Mouse (Mus musculus): ENCODE results near the gene Slc17a9.

The Slc17a9 gene

GRCm38 (mm10) chr2:180756786-180757185 is 31.7 kb downstream of the Slc17a9 start:
- POLR2A ChIA-PET = interaction anchor here in 3 of 4 experiments (1.2 to 1.8 kb wide), 5 partner anchors 12 to 78 kb away, joined by 3 to 10 read pairs (median 4); partner anchors contain the start of gene Bhlhe23 (in 1 of the 3)
- CTCF ChIA-PET = interaction anchor here in 3 of 4 experiments (1.0 to 2.1 kb wide), 7 partner anchors 12 to 345 kb away, joined by 3 to 9 read pairs (median 8); no protein-coding TSS in a partner anchor

GRCm38 (mm10) chr2:180758513-180759263 is 33.6 kb downstream of the Slc17a9 start:
- ChIA-PET CTCF (interaction anchor here in 2 of 4 experiments (1.2 to 1.4 kb wide), 2 partner anchors 14 to 20 kb away, joined by 3 to 4 read pairs; no protein-coding TSS in a partner anchor), POLR2A (interaction anchor here in 1 of 4 experiments (0.7 kb wide), 1 partner anchor 57 kb away, joined by 3 read pairs; no protein-coding TSS in a partner anchor)

- CTCF ChIA-PET = interaction anchor here in 1 of 4 experiments (0.8 kb wide), 1 partner anchor 86 kb away, joined by 3 read pairs; no protein-coding TSS in a partner anchor
- POLR2A ChIA-PET = interaction anchor here in 2 of 4 experiments (0.6 kb wide), 2 partner anchors 520 to 818 kb away, joined by 5 read pairs; no protein-coding TSS in a partner anchor
Measured at GRCm38 (mm10) chr2:180764986-180765385, 39.9 kb downstream of the Slc17a9 start.

DNA sequence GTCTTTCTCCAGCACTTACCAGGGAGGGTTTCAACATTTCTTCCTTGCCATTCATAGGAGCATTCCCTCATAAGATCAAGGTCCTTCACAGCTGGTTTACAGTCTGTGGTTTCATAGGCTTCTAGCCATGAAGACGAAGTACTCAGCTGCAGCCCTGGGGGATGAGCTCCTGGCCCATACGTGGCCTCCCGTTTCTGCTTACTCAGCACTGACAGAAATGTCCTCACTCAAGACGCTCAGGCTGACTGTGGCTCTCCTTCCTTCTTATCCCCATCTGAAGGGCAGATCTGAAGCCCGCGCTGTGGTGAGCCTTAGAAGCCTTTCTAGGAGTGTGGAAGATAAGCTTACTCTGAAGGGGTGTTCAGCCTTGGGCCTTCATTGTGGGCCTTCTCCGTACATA is 40.6 kb downstream of the Slc17a9 start:
- ChIA-PET POLR2A (interaction anchor here in 2 of 4 experiments (0.6 to 1.5 kb wide), 2 partner anchors 10 to 818 kb away, joined by 3 to 5 read pairs; no protein-coding TSS in a partner anchor), CTCF (interaction anchor here in 2 of 4 experiments (0.5 to 0.8 kb wide), 3 partner anchors 12 to 87 kb away, joined by 3 to 6 read pairs (median 3); no protein-coding TSS in a partner anchor)

DNA sequence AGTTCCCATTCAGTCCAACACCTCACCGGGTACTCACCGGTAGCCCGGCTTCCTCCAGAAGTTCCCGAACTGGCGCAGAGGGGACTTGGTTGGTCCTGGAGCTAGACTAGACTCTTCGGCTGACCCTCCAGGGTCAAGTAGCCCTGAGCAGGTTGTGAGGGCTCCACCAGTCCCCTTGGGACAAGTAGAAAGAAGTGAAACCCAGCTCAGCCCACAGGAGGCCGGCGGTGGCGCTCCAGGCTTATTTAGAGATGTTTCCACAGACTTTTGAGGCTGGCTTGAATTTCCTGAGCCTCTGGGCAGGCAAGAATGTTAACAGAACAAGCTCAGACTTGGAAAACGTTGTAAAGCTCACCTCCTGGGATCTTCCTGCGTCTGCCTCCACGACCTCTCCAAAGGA is 50.2 kb downstream of the Slc17a9 start:
- CTCF ChIA-PET = no interaction called here
- POLR2A ChIA-PET = interaction anchor here in 1 of 4 experiments (1.0 kb wide), 1 partner anchor 31 kb away, joined by 4 read pairs; no protein-coding TSS in a partner anchor

- ChIA-PET POLR2A (interaction anchor here in 1 of 4 experiments (1.0 kb wide), 1 partner anchor 31 kb away, joined by 4 read pairs; no protein-coding TSS in a partner anchor), CTCF (interaction anchor here in 1 of 4 experiments (0.6 to 1.5 kb wide), 2 partner anchors 12 to 216 kb away, joined by 3 to 4 read pairs; no protein-coding TSS in a partner anchor)
Measured at GRCm38 (mm10) chr2:180775641-180776040, 50.6 kb downstream of the Slc17a9 start.

- POLR2A ChIA-PET = interaction anchor here in 3 of 4 experiments (0.7 to 1.3 kb wide), 7 partner anchors 9 to 98 kb away, joined by 3 read pairs; no protein-coding TSS in a partner anchor
- CTCF ChIA-PET = interaction anchor here (0.5 to 1.5 kb wide), 11 partner anchors 9 to 218 kb away, joined by 3 to 9 read pairs (median 3); partner anchors contain the start of gene Ogfr (in 1 of the 4)
Measured at GRCm38 (mm10) chr2:180776793-180777192, 51.7 kb downstream of the Slc17a9 start, which contains the start of gene Bhlhe23. Gene Bhlhe23, minus strand, starts transcription at chr2:180776900.

DNA sequence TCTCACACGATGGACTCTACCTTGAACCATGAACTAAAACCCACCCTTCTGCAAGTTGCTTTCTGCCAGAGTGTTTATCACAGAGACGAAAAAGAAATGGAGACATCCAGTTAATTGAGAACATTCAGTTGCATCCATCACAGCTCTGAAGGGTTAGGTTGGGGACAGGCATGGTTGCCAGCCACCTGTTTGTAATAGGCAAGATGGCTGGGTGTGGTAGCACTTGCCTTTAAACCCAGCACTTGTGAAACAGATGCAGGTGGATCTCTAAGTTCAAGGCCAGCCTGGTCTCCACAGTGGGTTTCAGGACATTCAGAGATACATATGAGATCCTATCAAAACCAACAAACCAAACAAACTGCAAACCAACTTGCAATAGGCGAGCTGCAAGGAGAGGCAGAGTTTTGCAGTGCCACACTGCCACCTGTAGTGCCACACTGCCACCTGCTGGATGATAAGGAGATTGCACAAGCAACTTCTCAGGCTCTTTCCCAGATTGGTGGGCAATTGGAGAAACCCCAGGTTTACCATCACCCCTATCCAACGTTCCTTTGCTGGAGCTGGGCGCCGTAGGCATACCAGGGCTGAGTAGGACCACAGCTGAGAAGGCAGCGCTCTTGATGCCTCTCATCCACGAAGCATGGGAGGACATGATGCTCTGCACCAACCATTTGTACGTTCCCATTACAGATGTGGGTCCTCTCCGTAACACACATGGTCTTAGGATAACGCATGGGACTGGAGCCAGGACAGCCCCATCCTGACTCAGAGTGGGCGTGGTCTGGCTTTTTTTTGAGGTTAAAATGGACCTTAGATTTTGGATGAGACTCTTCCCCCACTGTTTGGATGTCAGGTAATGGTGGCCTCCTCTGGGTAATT is 54.4 kb downstream of the Slc17a9 start:
- ChIA-PET CTCF (interaction anchor here (0.6 to 2.8 kb wide), 49 partner anchors 10 to 503 kb away, joined by 3 to 17 read pairs (median 5); partner anchors contain the start of genes Mrgbp (in 1 of the 4) and Ntsr1 (in 1 of the 4)), POLR2A (interaction anchor here (0.5 to 1.8 kb wide), 13 partner anchors 11 to 198 kb away, joined by 3 to 5 read pairs (median 3); partner anchors contain the start of gene Tcfl5 (in 1 of the 4))

GRCm38 (mm10) chr2:180780282-180780681 is 55.2 kb downstream of the Slc17a9 start:
- POLR2A ChIA-PET = interaction anchor here in 2 of 4 experiments (0.7 to 1.8 kb wide), 5 partner anchors 40 to 143 kb away, joined by 3 to 5 read pairs (median 3); partner anchors contain the start of gene Tcfl5 (in 1 of the 2)
- CTCF ChIA-PET = interaction anchor here (0.6 to 2.8 kb wide), 21 partner anchors 13 to 314 kb away, joined by 3 to 15 read pairs (median 4); partner anchors contain the start of genes Mrgbp (in 1 of the 4) and Ntsr1 (in 1 of the 4)

DNA sequence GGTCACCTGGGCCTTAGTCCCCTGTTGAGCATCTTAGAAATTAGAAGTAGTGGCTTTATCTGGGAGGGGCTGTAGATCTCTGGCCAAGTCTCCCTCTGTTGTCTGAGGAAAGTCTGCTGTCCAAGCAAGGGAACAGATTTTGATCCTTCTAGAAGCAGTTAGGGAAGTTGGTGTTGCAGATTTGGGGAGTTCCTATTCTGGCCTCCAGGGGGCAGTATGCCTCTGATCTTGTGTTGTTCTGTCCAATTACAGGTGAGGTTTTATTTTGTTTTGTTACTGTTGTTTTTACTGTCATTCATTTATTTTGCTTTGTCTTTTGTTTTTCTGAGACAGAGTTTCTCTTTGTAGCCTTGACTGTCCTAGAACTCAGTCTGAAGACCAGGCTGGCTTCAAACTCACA is 61.7 kb downstream of the Slc17a9 start:
- ChIA-PET POLR2A (no interaction called here), CTCF (interaction anchor here in 1 of 4 experiments (2.1 kb wide), 1 partner anchor 10 kb away, joined by 8 read pairs; no protein-coding TSS in a partner anchor)

GRCm38 (mm10) chr2:180787566-180788232 is 62.6 kb downstream of the Slc17a9 start:
- POLR2A ChIA-PET = interaction anchor here in 2 of 4 experiments (0.7 to 1.2 kb wide), 2 partner anchors 31 to 531 kb away, joined by 3 to 5 read pairs; partner anchors contain the start of gene Rps21 (in 1 of the 2)
- CTCF ChIA-PET = interaction anchor here (0.6 to 2.1 kb wide), 16 partner anchors 9 to 1024 kb away, joined by 3 to 12 read pairs (median 4); no protein-coding TSS in a partner anchor

DNA sequence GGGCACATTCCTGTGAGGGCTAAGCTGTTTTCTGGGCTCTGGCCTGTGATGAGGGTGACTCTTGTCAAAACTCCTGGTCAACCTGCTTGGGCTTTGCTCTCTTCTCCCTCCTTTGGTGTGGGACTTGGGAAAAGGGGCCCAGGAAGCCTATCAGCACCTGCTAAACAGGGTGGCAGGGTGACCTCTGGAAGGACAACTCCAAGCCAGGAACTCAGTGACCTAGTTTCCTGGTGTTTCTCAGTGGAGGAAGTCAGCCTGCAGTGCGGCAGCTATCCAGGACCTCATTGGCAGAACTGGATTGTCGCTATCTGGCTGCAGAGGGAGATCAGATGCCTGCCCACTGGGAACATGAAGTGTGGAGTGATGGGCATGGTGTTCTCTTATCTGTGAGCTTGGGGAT is 63.3 kb downstream of the Slc17a9 start:
- ChIA-PET POLR2A (interaction anchor here in 3 of 4 experiments (0.6 to 1.2 kb wide), 3 partner anchors 32 to 942 kb away, joined by 3 to 5 read pairs (median 3); partner anchors contain the start of gene Rps21 (in 1 of the 3)), CTCF (interaction anchor here in 3 of 4 experiments (0.6 to 2.1 kb wide), 10 partner anchors 8 to 1274 kb away, joined by 3 to 12 read pairs (median 4); no protein-coding TSS in a partner anchor)

GRCm38 (mm10) chr2:180788843-180789242 is 63.8 kb downstream of the Slc17a9 start:
- ChIA-PET CTCF (interaction anchor here in 3 of 4 experiments (0.6 to 2.1 kb wide), 8 partner anchors 8 to 1275 kb away, joined by 3 to 12 read pairs (median 3); no protein-coding TSS in a partner anchor), POLR2A (interaction anchor here in 2 of 4 experiments (0.6 to 0.7 kb wide), 2 partner anchors 33 to 941 kb away, joined by 3 to 5 read pairs; no protein-coding TSS in a partner anchor)

DNA sequence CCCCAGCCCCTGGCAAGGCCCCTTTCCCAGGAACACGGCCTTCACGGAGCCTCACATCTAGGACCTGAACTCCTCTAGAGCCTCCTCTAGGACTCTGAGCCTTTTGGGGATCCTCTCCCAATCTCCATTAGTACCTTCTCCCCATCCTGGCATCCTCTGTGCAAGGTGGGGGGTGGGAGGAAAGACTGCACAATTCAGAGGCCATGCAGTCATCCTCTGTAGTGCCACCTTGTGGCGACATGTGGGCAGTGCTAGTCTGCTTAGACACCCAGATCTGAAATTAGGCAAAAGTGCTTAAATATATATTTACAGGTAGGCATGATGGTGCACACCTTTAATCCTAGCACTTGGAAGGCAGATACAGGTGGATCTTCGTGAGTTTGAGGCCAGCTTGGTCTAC is 66.6 kb downstream of the Slc17a9 start:
- ChIA-PET CTCF (interaction anchor here in 2 of 4 experiments (0.7 to 2.4 kb wide), 2 partner anchors 13 to 205 kb away, joined by 3 to 11 read pairs; no protein-coding TSS in a partner anchor), POLR2A (no interaction called here)

Measured in embryonic stem cell, embryonic (primary cell).